Mouse (Mus musculus): ENCODE data around the gene Axin1. TPM values are rescaled to one million over a fixed set of nuclear protein-coding genes. Genes with fewer than 3 reads are reported as not detected.
"Not testable (repeated sequence)": the region's sequence is repeated elsewhere in the genome, so short reads cannot be mapped to it uniquely, and the experiment has no call there.

The Axin1 gene
- 10 to 100 TPM; 17.0 to 19.7 TPM for total RNA-seq (2021)
- long read RNA-seq, experiment 1, transcript Axin1-203 (10 exons, 2,890 nt): major isoform, 15 of 27 reads
- long read RNA-seq, experiment 1, partial matches to known transcripts: 5 of 27 reads
- long read RNA-seq, experiment 1, other reads (novel, unspliced or antisense): 4 of 27 reads
- long read RNA-seq, experiment 2, partial matches to known transcripts: 2 of 11 reads
- long read RNA-seq, experiment 2, other reads (novel, unspliced or antisense): 3 of 11 reads

DNA sequence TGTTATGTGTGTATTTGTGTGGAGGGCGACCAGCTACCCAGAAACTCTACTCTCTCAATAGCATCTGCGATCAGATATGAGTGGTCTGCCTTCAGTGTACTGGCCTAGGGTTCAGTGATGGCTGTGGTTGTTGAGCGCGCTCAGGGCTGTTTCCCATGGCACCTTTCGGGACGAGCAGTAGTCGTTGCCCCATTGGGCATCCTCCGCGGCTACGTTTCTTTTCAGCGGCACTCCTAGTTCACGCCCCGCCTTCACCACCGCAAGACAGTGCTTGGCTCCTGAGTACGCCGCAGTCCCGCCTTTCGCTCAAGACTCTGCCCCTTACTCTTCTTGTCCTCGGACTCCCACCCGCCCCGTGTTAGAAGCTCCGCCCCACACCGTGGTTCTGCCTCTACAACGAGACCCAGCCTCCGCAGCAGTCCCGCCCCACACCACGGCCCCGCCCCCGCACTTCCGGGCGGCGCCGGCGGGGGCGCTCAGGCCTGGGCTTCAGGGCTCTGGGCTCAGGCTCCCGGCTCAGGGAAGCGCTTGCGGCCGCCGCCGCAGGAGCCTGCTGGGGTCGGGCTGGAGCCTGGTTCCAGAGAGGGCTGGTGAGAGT, at the start of gene Axin1:
Axin1 (plus strand) TSS at position 450 of the 598 bp plus-strand sequence.
- DNase-seq: peak; percentile 94 to 96

DNA sequence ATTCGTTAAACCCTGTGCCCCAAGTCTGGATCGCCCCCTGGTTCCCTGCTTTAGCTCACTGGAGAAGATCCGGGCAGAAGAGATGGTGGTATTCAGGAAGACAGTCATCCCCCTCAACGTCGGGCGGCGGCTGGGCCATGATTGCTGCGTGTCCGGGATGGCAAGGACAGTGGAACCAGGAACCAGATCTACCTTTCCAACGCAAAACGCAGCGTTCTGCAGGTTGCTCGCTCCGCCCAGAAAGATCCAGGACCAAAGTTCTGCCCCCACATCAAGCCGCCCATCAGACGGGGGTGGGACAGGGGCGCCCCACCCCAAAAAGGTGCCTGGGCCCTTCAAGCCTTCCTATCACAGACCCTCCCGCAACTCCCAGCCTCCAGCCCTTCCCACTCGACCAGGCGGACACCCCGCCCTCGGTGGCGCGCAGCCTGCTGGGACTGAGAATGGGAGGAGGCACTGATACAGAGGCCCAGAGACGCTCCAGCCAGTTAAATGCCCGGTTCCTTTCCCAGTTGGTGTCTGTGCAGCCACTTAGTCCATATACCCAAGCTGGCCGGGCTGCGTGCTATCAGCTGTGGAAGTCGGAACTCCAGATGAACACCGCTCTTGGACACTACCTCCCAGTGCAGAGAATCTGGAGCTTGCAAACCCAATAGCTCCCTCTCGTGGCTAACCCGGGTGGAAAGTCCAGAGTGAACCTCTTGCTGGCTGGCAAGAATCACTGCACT, 48.4 kb upstream of the Axin1 start, which contains the start of gene Decr2:
Decr2 (minus strand) TSS at position 433 of the 728 bp plus-strand sequence.
- peak; percentile 92 to 94 for DNase-seq

DNA sequence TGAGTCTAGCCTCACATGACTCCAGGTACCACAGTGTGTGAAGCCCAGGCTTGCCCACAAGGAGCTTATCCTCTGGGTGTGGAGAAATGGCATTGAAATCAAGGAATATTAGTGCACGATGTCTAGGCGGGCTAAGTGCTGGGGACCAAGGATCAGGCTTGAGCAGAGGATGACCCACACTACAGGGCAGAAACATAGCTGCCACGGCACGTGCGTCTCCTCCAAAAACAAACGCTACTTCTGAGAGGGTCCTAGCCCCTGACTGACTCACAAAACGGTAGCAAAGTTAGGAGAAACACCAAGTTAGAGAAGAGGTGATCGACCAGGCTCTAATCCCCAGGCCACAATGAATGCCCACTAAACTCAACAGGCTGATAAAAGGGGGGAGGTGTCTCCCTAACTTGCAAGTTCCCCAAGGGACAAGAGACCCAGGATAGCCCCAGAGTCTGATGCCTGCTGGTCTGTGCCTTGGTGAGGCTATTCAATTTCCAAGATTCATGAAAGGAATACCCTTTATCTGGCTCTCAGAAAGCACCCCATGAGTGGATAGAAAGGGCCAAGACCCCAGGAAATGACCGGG, 43.9 kb upstream of the Axin1 start:
- DNase-seq: no peak

DNA sequence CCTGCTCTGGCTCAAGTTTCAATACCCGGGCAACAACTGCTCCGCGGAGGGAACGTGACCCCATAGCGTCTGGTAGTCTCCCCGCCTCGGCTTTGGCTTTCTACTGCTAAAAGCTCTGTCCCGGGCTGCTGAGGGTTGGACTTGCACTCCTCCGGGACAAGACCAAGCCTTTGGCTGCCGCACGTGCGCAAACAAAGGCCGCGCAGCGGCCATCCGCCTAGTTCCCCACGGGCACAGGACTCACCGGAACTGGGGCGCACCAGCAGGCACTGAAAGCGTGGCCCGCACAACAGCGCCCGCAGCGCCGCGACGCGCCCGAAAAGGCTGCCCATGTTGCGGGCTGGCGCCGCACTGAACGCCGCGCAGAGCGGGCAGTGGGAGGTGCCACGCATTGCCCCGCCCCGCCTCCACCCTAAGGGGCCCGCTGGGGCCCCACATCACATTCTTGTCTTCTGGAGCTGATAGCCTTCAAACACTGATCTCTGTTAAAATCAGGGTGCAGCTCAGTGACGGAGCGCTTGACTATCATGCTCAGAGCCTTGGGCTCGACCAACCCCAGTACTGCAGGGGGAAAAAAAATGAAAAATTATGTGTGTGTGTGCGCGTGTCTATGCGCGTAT, 43.3 kb upstream of the Axin1 start, which contains the start of gene Nme4:
Nme4 (minus strand) TSS at position 482 of the 620 bp plus-strand sequence.
- peak; percentile 38 to 69 for DNase-seq

DNA sequence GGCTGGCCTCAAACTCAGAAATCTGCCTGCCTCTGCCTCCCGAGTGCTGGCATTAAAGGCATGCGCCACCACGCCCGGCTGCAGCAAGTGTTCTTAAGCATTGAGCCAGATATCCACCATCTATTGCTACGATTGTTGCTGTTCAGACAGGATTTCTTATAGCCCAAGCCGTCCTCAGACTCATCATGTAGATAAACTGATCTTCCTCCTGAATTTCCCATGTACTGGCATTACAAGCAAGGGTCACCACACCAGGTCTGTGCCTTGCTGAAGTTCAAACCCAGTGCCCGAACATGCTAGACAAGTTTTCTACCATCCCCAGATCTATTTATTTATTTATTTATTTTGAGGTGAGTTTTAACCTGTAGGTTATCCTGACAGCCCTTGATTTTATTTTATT, 40.0 kb upstream of the Axin1 start:
- DNase-seq: no peak

DNA sequence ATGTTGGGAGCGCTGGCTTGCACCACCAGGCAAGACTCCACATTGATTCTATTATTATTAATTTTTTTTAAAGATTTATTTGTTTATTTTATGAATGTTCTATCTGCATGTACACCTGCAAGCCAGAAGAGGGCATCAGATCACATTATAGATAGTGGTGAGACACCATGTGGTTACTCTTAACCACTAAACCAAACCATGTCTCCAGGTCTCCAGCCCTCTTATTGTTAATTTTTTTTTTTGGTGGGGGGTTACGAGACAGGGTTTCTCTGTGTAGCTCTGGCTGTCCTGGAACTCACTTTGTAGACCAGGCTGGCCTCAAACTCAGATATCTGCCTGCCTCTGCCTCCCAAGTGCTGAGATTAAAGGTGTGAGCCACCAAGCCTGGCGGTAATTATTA, 39.2 kb upstream of the Axin1 start:
- DNase-seq: not testable (repeated sequence)

DNA sequence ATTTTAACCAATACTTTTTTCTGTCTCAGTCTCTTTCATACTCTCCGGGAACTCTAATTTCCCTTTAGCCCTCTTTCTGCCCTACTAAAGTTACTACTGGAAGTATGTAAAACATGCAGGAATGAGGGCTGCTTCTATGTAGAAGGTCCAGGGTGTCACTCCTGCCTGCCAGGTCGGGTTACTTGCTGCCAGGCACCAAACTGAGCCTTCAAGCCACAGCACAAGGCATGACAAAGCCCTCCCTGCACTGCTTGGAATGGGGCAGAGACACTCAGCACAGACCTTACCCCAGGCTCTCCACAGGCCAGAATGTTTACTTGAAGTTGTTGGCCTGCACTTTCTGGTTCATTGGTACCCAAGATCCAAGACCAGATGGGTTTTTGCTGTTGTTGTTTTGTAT, 38.3 kb upstream of the Axin1 start:
- no peak for DNase-seq

DNA sequence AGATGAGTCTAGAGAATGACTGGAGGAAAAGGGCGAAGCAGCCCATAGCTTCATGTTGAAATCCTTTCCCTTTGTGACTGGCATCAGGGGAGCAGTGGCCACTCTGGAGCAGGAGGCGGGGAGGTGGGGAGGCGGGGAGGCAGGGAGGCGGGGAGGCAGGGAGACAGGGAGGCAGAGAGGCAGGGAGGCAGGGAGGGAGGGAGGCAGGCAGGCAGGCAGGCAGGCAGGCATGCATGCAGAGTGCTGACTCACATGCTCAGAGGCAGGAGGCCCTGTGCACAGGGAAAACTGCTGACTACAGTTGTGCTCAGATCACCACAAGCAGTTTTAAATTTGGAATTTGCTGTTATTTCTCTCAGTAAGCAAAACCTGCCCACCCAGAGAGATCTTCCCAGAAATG, 37.0 kb upstream of the Axin1 start:
- peak in 1 of 2 experiments; percentile 61 for DNase-seq

DNA sequence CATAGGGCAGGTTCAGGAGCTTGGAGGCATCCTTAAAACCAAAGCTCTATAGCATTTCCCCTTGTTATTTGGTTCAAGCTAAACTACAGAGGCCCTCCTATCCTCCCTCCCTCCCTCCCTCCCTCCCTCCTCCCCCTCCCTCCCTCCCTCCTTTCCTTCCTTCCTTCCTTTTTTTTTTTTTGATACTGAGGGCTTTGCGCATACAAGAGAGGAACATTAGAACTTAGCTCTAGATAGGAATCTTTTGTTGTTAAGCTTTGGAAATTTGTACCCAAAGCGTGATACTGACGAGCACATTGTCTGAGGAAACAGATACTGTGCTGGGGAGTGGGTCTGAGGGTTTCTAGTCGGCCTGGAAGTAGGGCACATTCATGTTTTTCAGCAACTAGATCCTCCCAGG, 32.9 kb upstream of the Axin1 start:
- DNase-seq: no peak

DNA sequence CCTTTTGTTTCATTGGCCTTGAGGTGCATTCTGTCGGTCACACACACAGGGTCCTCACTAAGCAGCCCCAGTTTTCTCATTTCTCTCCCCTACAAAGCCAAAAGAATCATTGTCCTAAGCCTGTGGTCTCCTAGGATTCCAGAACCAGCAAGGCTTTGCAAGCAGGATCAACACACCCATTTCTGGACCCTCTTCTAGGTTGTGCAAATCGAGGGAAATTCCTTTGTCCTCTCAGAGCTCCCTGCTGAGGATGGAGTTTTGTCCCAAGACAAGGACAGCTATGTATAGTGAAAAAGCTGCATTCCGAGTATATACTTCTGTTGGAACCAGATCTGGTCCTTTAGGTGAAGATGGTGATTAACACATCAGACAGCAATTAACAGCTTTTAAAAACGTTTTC, 28.3 kb upstream of the Axin1 start:
- no peak for DNase-seq

DNA sequence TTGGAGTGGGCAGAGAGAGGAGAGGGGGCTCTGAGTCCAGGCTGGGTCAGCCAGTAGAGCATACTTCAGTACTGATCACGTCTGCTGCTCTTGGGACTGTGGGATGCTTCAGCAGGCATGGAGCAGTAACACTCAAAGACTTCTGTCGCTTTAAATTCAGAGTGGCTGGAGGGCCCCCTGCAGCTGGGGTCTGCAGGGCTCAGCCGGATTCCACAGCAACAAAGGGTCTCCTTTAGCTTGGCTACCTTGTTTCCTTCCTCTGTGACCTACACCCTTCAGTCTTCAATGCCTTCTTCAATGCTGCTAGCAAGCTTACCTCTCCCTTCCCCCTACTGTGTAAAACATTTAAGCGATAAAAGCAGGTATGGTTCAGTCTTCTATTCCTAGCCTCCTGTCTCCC, 27.5 kb upstream of the Axin1 start:
- DNase-seq: no peak

DNA sequence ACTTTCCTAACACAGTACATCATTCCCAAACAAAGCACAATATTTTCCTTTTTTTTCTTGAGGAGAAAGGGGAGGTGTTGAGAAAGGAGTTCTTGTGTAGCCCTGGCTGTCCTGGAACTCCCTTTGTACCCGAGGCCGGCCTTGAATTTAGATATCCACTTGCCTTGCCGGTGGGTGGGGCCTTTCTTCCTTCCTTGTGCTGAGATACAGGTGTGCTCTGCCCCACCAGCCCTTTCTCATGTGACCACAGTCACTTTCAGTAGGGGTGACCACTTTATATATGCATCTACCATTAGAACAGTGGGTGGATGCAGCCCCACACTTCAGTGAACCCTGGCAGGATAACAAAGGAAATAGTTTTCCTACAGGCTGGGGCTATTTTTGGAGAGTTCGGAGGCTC, 26.8 kb upstream of the Axin1 start:
- DNase-seq: no peak

DNA sequence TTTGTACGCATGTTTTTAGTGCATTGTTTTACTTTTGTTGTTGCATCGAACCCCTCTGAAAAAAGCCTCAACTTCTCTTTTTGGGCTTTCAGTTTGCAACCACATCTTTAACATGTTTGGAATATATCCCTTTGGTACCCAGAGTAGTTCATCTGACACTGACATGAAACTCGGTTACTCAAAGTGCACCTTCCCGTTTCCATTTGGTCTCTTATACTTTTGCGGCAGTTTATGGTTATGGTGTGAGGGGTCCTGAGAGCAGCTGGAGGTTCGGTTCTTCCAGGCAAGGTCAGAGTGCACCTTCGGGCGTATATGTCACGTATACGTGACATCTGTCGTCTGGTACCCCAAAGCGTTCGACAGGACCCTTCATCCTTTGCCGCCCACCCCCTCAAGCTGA, 25.7 kb upstream of the Axin1 start:
- no peak for DNase-seq

DNA sequence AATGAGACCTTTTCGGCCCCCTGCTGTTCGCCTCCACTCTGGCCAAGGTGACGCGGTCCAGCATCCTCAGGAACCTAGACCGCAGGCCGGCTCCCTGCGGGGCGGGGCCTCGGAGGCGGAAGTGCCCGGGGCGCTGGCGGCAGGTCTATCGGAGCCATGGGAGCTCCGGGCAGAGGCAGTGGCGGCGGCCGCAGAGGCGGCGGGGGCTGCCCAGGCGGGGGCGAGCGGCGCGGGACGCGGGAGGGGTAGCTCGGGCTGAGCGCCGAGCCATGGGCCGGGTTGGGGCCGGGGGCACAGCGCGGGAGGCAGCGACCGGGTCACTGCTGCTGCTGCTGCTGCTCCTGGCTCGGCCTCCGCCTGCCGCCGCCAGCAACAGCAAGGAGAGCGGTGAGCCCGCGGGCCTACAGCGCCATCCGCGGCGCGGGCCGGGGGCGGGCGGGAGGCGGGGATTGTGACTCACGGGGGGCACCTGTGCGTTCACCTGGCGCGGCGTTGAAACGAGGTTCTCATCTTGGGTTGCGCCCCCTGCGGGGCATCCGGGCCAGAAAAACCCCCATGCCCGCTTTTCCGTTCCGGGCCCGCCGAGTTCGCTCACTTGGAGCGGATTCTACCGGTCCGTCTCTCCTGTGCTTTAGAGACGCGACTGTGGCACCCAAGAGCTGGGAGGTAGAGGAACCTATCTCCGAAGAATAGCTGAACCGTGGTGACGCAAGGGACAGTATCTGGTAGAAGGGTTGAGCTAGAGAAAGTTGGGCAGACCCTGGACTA, 25.1 kb upstream of the Axin1 start, which contains the start of gene Tmem8:
Tmem8 (plus strand) TSS at position 119 of the 768 bp plus-strand sequence.
- DNase-seq: peak; percentile 58 to 72

DNA sequence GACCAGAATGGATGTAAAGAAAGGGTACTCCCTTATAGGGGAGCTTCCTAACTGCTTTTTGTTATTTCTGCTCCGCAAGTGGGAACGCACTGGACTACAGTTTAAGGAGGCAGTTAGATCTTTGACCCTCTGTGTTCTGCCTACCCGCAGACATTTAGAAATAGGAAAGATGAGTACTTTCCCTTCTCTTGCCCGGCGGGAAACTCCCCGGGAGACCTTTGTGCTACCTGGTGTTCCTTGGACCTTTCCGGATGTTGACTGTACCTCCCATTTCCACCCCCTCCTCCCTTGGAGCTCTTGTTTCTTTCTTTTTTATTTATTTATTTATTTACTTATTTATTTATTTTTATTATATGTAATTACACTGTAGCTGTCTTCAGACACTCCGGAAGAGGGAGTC, 24.4 kb upstream of the Axin1 start:
- no peak for DNase-seq

DNA sequence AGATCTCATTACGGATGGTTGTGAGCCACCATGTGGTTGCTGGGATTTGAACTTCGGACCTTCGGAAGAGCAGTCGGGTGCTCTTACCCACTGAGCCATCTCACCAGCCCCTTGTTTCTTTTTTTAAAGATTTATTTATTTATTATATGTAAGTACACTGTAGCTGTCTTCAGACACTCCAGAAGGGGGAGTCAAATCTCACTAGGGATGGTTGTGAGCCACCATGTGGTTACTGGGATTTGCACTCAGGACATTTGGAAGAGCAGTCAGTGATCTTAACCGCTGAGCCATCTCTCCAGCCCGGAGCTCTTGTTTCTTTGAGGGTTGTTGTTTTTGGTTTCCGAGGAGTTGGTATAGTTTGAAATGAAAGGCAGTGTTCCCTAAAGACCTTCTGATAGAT, 24.0 kb upstream of the Axin1 start:
- DNase-seq: not testable (repeated sequence)

DNA sequence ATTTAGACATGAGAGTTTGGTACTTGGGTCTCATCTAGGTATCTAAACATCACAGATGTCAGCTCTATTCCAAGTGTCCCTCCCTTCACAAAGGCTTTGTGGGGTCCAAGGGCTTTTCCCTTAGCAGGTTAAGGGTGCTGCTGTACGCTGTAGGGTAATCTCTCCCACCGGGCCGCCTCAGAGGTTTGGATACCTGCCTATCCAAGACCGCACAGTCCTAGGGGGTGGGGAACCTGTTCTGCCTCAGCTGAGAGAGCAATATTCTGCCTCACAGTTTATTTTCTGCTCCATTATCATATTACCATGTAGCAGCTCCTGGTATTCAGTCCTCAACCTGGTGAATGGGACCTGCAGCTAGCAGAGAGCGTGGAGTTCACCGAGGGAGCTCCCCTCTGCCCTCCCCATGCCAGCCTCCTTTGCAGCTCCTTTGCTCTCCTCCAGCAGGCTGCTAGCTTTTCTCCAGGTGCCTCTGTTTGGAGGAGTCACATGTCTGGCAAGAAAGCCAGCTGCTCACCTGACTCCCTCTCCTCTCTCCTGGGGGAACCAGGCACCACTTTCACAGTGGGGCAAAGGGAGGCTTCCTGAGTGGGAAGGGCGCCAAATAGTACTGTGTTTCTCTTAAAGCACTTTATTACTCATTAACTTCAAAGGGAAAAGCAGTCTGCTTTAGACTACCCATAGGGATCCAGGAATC, 23.1 kb upstream of the Axin1 start:
- DNase-seq: no peak

DNA sequence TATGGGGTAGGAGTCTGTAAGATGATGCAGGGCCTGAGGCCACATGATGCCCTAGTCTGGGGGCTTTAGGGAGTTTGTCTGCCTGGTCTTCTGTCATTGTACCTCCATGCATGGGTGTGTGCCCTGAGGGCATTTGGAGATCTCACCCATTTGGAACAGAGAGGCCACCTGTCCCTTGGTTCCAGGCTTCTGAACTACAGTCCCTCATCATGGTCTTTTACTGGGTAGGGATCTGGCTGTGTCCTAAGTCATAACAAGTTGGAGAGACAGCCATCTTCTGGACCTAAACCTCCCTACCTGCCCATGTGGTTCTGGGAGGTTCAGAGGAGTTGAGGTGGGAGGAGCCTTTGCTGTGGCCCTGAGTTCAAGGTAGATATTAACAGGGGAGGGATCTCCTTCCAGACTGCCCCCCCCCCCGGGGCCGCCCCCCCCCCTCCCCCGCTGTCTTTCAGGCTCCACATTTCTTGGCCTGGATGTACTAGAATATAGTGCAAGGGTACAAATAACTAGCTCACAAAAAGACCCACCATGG, 22.5 kb upstream of the Axin1 start:
- no peak for DNase-seq

DNA sequence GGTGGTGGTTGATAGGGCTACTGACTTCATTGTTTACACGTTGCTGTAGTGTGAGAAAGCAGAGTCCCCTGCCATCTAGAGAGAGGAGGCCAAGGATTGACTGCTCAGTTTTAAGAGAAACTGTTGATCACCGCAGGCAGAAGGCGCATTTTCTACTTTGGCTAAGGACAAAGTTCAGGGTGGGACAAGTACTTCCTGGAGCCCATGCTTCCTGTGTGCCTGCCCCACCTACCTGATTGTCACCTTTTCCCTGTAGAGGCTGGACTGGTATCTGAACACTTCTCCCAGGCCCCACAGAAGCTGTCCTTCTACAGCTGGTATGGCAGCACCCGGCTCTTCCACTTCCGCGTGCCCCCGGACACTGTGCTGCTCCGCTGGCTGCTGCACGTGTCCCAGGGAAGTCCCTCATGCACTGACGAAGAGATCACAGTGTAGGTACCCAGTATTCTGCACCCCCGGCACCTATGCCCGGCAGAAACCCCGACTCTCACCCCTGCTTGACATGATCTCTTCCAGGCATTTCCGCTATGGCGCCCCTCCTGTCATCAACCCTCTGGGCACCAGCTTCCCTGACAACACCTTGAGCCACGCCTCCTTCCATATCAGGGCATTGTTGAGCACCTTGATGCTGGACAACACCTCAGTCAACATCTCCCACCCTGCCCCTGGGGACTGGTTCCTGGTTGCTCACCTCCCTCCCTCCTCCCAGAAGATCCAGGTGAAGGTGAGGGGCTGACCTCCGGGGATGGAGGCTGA, 21.8 kb upstream of the Axin1 start:
- DNase-seq: no peak
